ENCODE assay signal across 13 mouse cellular contexts in the genomic region with DNA sequence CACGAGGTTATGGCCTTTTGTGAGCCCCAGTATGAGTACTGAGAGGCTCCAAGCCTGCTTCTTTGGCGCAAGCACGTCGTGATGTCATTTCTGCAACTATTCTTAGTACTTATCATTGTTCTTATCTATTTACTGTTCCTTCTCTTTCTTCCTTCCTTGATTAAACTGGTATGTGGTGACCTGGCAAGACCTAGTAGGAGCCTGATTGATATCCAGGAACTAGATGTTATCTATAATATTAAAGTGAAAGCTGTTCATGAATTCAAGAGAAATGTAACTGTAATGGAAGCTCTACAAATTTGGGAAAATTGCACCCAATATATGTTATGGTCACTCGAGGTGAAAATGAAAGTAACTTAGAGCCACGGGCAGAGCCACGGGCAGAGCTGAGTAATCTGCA.
"Had no signal": no experiment of that assay in that cellular context is flagged by ENCODE, and none has a peak within 500 bp of the region (broad histone marks: within the 10 kb centered on the region; RNA-seq: fewer than 3 reads in every experiment).

No protein-coding gene starts in this region.

- H3K9ac ChIP-seq: limb, embryonic 15.5 days; liver, embryonic 12.5 days; lung, embryonic 15.5 days; neural tube, embryonic 12.5 days; stomach, embryonic 15.5 days had no signal

- DNase-seq: kidney, postnatal 36 days; layer of hippocampus, adult 9-11 months; layer of hippocampus, postnatal 36 days; lung, postnatal 4 days; midbrain, embryonic 14.5 days; thymus, postnatal 36 days had no signal

- H3K9me3 ChIP-seq: limb, embryonic 15.5 days; stomach, embryonic 15.5 days had no signal

- H3K27me3 ChIP-seq: limb, embryonic 15.5 days; liver, embryonic 12.5 days; lung, embryonic 15.5 days; neural tube, embryonic 12.5 days; stomach, embryonic 15.5 days had no signal

- H3K4me2 ChIP-seq: limb, embryonic 15.5 days; liver, embryonic 12.5 days; lung, embryonic 15.5 days; neural tube, embryonic 12.5 days; stomach, embryonic 15.5 days had no signal

- H3K4me3 ChIP-seq: limb, embryonic 15.5 days; liver, embryonic 12.5 days; lung, embryonic 15.5 days; midbrain, embryonic 10.5 days; neural tube, embryonic 12.5 days; stomach, embryonic 15.5 days had no signal

- H3K4me1 ChIP-seq: limb, embryonic 15.5 days; liver, embryonic 12.5 days; lung, embryonic 15.5 days; midbrain, embryonic 10.5 days; neural tube, embryonic 12.5 days; stomach, embryonic 15.5 days had no signal

- ATAC-seq: liver, embryonic 12.5 days had no signal

- H3K27ac ChIP-seq: kidney, postnatal 0 days; limb, embryonic 15.5 days; liver, embryonic 12.5 days; lung, embryonic 15.5 days; midbrain, embryonic 10.5 days; neural tube, embryonic 12.5 days; stomach, embryonic 15.5 days had no signal

- H3K36me3 ChIP-seq: limb, embryonic 15.5 days; liver, embryonic 12.5 days; lung, embryonic 15.5 days; midbrain, embryonic 10.5 days; neural tube, embryonic 12.5 days; stomach, embryonic 15.5 days had no signal
